Mouse (Mus musculus) midbrain, embryonic 15.5 days (tissue): ENCODE data around the gene Zfp287. TPM values are rescaled to one million over a fixed set of nuclear protein-coding genes. Genes with fewer than 3 reads are reported as not detected.

ENCODE experiments used
- ATAC-seq: fragments of 200-750 bp; cut with Nextera tagmentation; replicated peaks from 2 replicates; pipeline ENCODE4 v1.8.0; 2017; ENCODE audit warnings: moderate TSS enrichment
- H3K27ac ChIP-seq: fragments of 300-500 bp; sonication (generic); 2 replicates; pipeline ENCODE4 v1.5.1; 2015; ENCODE audit warnings: mild to moderate bottlenecking, inconsistent platforms
- H3K27me3 ChIP-seq: fragments of 300-500 bp; sonication (generic); replicated peaks from 2 replicates; pipeline ENCODE4 v1.6.1; 2015; ENCODE audit warnings: inconsistent platforms
- H3K36me3 ChIP-seq: fragments of 300-500 bp; sonication (generic); replicated peaks from 2 replicates; pipeline ENCODE4 v1.6.1; 2015; ENCODE audit warnings: inconsistent platforms
- H3K4me1 ChIP-seq: fragments of 300-500 bp; sonication (generic); 2 replicates; pipeline ENCODE4 v1.6.1; 2015; ENCODE audit warnings: inconsistent platforms
- H3K4me2 ChIP-seq: fragments of 300-500 bp; sonication (generic); 2 replicates; pipeline ENCODE4 v1.6.1; 2015; ENCODE audit warnings: inconsistent platforms, mild to moderate bottlenecking, moderate library complexity
- H3K4me3 ChIP-seq: fragments of 300-500 bp; sonication (generic); 2 replicates; pipeline ENCODE4 v1.5.1; 2015; ENCODE audit warnings: mild to moderate bottlenecking, inconsistent platforms
- H3K9ac ChIP-seq: fragments of 300-500 bp; sonication (generic); 2 replicates; pipeline ENCODE4 v1.6.1; 2015; ENCODE audit warnings: mild to moderate bottlenecking, inconsistent platforms
- H3K9me3 ChIP-seq: fragments of 300-500 bp; sonication (generic); 2 replicates; pipeline ENCODE4 v1.6.1; 2016; ENCODE audit warnings: inconsistent platforms
- WGBS: fragments of 180-500 bp; shearing (Covaris S2); methylation state at CpG from one replicate; pipeline ENCODE4 v1.1.7; 2015; ENCODE audit warnings: mixed read lengths; 5-methylcytosine and 5-hydroxymethylcytosine counted together
- polyA plus RNA-seq: library from polyadenylated mRNA; unstranded; fragments of >200 nt; fragmentation: Nextera tagmentation; extraction: Ambion mirVana; gene quantifications from 2 replicates; pipeline ENCODE4 v1.2.1, GENCODE M21; 2015

Zfp287 gene
- polyA plus RNA-seq, 1 experiment from 2014 or later: 24.9 TPM

- H3K9ac ChIP-seq: peak overlapping the region; percentile 34; the same call in 1 of the 2 replicates
- no peaks in the 10 kb centered on the region for H3K9me3 ChIP-seq
- WGBS: 2% methylated on average over 27 of the region's 27 CpGs
- peak overlapping the region; percentile 39 for H3K4me3 ChIP-seq
- no peaks in the 10 kb centered on the region for H3K36me3 ChIP-seq
- ATAC-seq: peak; percentile 89
- H3K27ac ChIP-seq: 0 out of 2 replicates have a peak overlapping the region, but pooled peaks have one; percentile 41
- no peaks in the 10 kb centered on the region for H3K27me3 ChIP-seq
- H3K4me2 ChIP-seq: peak overlapping the region; percentile 55
- H3K4me1 ChIP-seq: peaks cover 13% of the 10 kb centered on the region; the same call in 1 of the 2 replicates
Observed at GRCm38 (mm10) chr11:62746001-62746533, 14.4 kb upstream of the Zfp287 start.

DNA sequence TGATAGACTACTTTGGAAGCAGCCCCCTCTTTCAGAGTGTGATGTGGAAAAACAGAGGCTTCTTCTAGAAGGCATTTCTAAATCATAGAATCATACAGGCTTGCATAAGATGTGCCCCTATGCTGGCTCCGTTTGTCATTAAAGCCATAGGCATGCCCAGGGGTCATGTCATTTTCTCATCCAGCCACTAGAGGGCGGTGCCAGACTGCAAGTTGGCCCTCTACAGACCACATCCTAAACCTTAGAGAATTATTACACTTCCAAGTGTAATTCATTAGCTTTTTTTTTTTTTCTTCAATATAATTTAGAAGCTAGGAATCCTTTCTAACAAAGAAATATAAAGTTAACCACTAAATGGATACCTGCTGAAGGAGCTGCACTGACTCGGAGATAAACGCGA is 12.4 kb upstream of the Zfp287 start:
- no peak overlapping the region for H3K27ac ChIP-seq
- no peak overlapping the region for H3K4me3 ChIP-seq
- no peaks in the 10 kb centered on the region for H3K9me3 ChIP-seq
- no peak overlapping the region for H3K9ac ChIP-seq
- ATAC-seq: no peak
- 53% methylated on average over 5 of the region's 5 CpGs for WGBS
- no peaks in the 10 kb centered on the region for H3K27me3 ChIP-seq
- H3K4me2 ChIP-seq: no peak overlapping the region
- H3K36me3 ChIP-seq: no peaks in the 10 kb centered on the region
- H3K4me1 ChIP-seq: peaks cover 13% of the 10 kb centered on the region; the same call in 1 of the 2 replicates

- no peak for ATAC-seq
- H3K27me3 ChIP-seq: no peaks in the 10 kb centered on the region
- H3K4me1 ChIP-seq: peaks cover 13% of the 10 kb centered on the region; the same call in 1 of the 2 replicates
- no peaks in the 10 kb centered on the region for H3K36me3 ChIP-seq
- no peak overlapping the region for H3K27ac ChIP-seq
- no peak overlapping the region for H3K4me2 ChIP-seq
- no peak overlapping the region for H3K9ac ChIP-seq
- no peak overlapping the region for H3K4me3 ChIP-seq
- no peaks in the 10 kb centered on the region for H3K9me3 ChIP-seq
- WGBS: 78% methylated on average over 10 of the region's 10 CpGs
Observed at GRCm38 (mm10) chr11:62742261-62742957, 10.7 kb upstream of the Zfp287 start.

DNA sequence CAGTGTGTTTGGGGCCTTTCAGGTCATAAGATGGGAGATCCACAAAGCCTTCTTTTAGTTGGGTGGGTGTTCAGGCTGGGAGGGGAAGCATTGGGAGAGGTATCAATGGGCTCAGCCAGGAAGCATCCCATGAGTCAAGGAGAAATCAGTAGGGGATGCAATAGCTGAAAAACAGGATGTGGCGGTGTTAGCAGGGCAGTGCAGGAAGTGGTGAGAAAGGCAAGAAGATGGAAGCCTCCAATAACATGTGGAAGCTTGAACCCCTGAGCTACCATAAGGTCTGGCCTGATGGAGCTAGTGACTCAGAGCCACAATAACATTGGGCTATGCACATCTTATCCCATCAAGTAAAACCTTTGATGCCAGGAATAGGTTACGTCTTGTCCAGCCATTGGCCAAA is 9.5 kb upstream of the Zfp287 start:
- no peak overlapping the region for H3K9ac ChIP-seq
- no peaks in the 10 kb centered on the region for H3K36me3 ChIP-seq
- H3K4me2 ChIP-seq: no peak overlapping the region
- H3K4me1 ChIP-seq: peaks cover 8% of the 10 kb centered on the region; the same call in 1 of the 2 replicates
- H3K27ac ChIP-seq: no peak overlapping the region
- H3K9me3 ChIP-seq: no peaks in the 10 kb centered on the region
- no peaks in the 10 kb centered on the region for H3K27me3 ChIP-seq
- WGBS: 95% methylated on average over 2 of the region's 2 CpGs
- no peak for ATAC-seq
- H3K4me3 ChIP-seq: no peak overlapping the region

GRCm38 (mm10) chr11:62732665-62733064 is 960 bp upstream of the Zfp287 start:
- no peaks in the 10 kb centered on the region for H3K27me3 ChIP-seq

DNA sequence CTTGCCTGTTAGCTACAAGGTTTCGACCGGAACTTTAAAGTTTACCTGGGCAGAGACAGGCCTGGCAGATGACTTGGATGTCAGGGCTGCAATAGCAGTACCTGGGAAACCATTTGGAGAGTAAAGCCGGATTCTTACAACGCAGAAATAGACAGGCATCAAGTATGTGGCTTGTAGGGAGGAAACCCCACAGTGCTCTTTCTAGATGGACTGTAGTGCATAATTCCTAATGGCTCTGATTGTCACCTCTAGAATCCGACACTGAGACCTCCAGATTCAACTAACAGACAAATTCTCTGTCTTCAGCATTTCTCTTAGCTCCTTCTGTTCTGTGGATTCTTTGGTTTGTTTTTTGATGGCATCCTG is 300 bp upstream of the Zfp287 start:
- Histone ChIP-seq H3K36me3 (peaks cover 11% of the 10 kb centered on the region; the same call in 1 of the 2 replicates), H3K27ac (peak overlapping the region; percentile 94), H3K27me3 (no peaks in the 10 kb centered on the region), H3K9me3 (no peaks in the 10 kb centered on the region), H3K4me1 (peaks cover 22% of the 10 kb centered on the region), H3K4me3 (peak overlapping the region; percentile 77), H3K4me2 (peak overlapping the region; percentile 64), H3K9ac (0 out of 2 replicates have a peak overlapping the region, but pooled peaks have one; percentile 81)
- WGBS: 5% methylated on average over 5 of the region's 5 CpGs
- ATAC-seq: no peak; the same call in 1 of the 2 replicates

More at GRCm38 (mm10) chr11:62732665-62733064, 960 bp upstream of the Zfp287 start:
- H3K4me1 ChIP-seq: peaks cover 22% of the 10 kb centered on the region
- no peak overlapping the region for H3K27ac ChIP-seq
- no peak overlapping the region for H3K4me2 ChIP-seq
- H3K9ac ChIP-seq: no peak overlapping the region
- H3K9me3 ChIP-seq: no peaks in the 10 kb centered on the region
- H3K36me3 ChIP-seq: peaks cover 6% of the 10 kb centered on the region; the same call in 1 of the 2 replicates
- no peak for ATAC-seq
- WGBS: 89% methylated on average over 3 of the region's 3 CpGs
- no peak overlapping the region for H3K4me3 ChIP-seq

GRCm38 (mm10) chr11:62728276-62728675 is 3.4 kb downstream of the Zfp287 start:
- Histone ChIP-seq H3K36me3 (peaks cover 34% of the 10 kb centered on the region; the same call in 1 of the 2 replicates), H3K9me3 (no peaks in the 10 kb centered on the region), H3K4me1 (peaks cover 22% of the 10 kb centered on the region), H3K4me2 (no peak overlapping the region), H3K27me3 (no peaks in the 10 kb centered on the region), H3K4me3 (no peak overlapping the region), H3K27ac (no peak overlapping the region), H3K9ac (no peak overlapping the region)
- ATAC-seq: no peak
- WGBS: 93% methylated on average over 8 of the region's 8 CpGs

GRCm38 (mm10) chr11:62710657-62711056 is 21.0 kb downstream of the Zfp287 start:
- Histone ChIP-seq H3K36me3 (peaks cover 46% of the 10 kb centered on the region), H3K27me3 (no peaks in the 10 kb centered on the region), H3K4me1 (no peaks in the 10 kb centered on the region), H3K27ac (no peak overlapping the region), H3K9me3 (no peaks in the 10 kb centered on the region), H3K4me3 (no peak overlapping the region), H3K4me2 (no peak overlapping the region), H3K9ac (no peak overlapping the region)
- ATAC-seq: no peak
- 90% methylated on average over 5 of the region's 5 CpGs for WGBS

DNA sequence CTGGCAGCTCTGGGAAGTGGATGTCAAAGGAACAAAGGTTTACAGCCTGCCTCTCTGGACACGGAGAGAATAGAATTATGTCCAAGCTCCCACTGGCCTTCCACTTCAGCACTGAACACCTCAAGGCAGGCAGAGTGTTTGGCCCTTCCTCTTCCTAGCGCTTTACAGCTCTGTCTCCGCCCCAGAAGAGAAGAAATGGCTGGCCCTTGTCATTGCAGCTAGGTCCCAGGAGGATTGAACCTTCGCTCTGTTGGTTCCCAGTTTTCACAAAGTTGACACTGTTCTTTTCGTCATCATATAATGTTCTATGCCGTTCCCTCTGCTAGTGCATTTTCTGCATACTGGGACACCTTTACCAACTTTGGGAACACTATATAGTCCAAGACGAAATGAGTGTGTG is 23.5 kb downstream of the Zfp287 start:
- 76% methylated on average over 7 of the region's 7 CpGs for WGBS
- no peaks in the 10 kb centered on the region for H3K27me3 ChIP-seq
- no peak for ATAC-seq

GRCm38 (mm10) chr11:62706141-62706540 is 25.6 kb downstream of the Zfp287 start:
- Histone ChIP-seq H3K27me3 (no peaks in the 10 kb centered on the region), H3K27ac (no peak overlapping the region), H3K9ac (no peak overlapping the region), H3K4me2 (no peak overlapping the region), H3K36me3 (peaks cover 13% of the 10 kb centered on the region; the same call in 1 of the 2 replicates), H3K4me3 (no peak overlapping the region), H3K4me1 (no peaks in the 10 kb centered on the region), H3K9me3 (no peaks in the 10 kb centered on the region)
- WGBS: 88% methylated on average over 2 of the region's 2 CpGs
- ATAC-seq: no peak

More for the DNA sequence above, 23.5 kb downstream of the Zfp287 start:
- Histone ChIP-seq H3K36me3 (peaks cover 28% of the 10 kb centered on the region), H3K4me2 (no peak overlapping the region), H3K9me3 (no peaks in the 10 kb centered on the region), H3K27ac (no peak overlapping the region), H3K4me1 (no peaks in the 10 kb centered on the region), H3K4me3 (no peak overlapping the region), H3K9ac (no peak overlapping the region)

- H3K36me3 ChIP-seq: no peaks in the 10 kb centered on the region
- no peak for ATAC-seq
- H3K9ac ChIP-seq: no peak overlapping the region
- H3K9me3 ChIP-seq: no peaks in the 10 kb centered on the region
- H3K27me3 ChIP-seq: no peaks in the 10 kb centered on the region
- no peaks in the 10 kb centered on the region for H3K4me1 ChIP-seq
- H3K4me2 ChIP-seq: no peak overlapping the region
- no peak overlapping the region for H3K4me3 ChIP-seq
- WGBS: 83% methylated on average over 1 of the region's 1 CpGs
- no peak overlapping the region for H3K27ac ChIP-seq
Observed at GRCm38 (mm10) chr11:62701218-62701617, 30.5 kb downstream of the Zfp287 start.

- no peaks in the 10 kb centered on the region for H3K4me1 ChIP-seq
- 70% methylated on average over 4 of the region's 4 CpGs for WGBS
- no peak overlapping the region for H3K27ac ChIP-seq
- no peak overlapping the region for H3K9ac ChIP-seq
- ATAC-seq: no peak
- no peak overlapping the region for H3K4me3 ChIP-seq
- no peaks in the 10 kb centered on the region for H3K9me3 ChIP-seq
- no peaks in the 10 kb centered on the region for H3K27me3 ChIP-seq
- no peak overlapping the region for H3K4me2 ChIP-seq
- no peaks in the 10 kb centered on the region for H3K36me3 ChIP-seq
Observed at GRCm38 (mm10) chr11:62699749-62700148, 32.0 kb downstream of the Zfp287 start.

DNA sequence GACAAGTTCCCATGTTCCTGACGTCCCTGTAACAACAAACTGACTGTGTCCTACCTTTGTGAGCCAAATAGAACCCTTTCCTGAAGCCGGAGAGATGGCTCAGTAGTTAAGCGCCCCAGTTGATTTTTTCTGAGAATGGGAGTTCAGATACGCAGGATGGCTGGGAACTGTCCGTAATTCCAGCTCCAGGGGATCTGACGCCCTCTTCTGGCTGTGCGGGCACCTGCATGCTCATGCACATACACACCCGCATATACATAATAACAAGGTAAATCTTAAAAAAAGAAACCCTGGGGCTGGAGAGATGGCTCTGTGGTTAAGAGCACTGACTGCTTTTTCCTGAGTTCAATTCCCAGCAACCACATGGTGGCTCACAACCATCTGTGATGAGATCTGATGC is 36.6 kb downstream of the Zfp287 start:
- H3K4me3 ChIP-seq: no peak overlapping the region
- H3K9me3 ChIP-seq: no peaks in the 10 kb centered on the region
- no peak overlapping the region for H3K4me2 ChIP-seq
- no peaks in the 10 kb centered on the region for H3K4me1 ChIP-seq
- no peaks in the 10 kb centered on the region for H3K36me3 ChIP-seq
- WGBS: 96% methylated on average over 8 of the region's 8 CpGs
- no peaks in the 10 kb centered on the region for H3K27me3 ChIP-seq
- no peak for ATAC-seq
- H3K27ac ChIP-seq: no peak overlapping the region
- no peak overlapping the region for H3K9ac ChIP-seq
